Mouse (Mus musculus) kidney, adult 2 months (tissue): ENCODE measurements around the gene Olfr1065. TPM values are rescaled to one million over a fixed set of nuclear protein-coding genes. Genes with fewer than 3 reads are reported as not detected.

Source experiments
- DNase-seq: peaks from one replicate; pipeline ENCODE4 v3.0.0; 2021
- H3K27ac ChIP-seq: fragments of 200-500 bp; 2 replicates; pipeline ENCODE4 v1.5.1; 2012; ENCODE audit warnings: low read depth, low read length, control low read depth, inconsistent platforms; ENCODE audit not compliant: insufficient read depth
- H3K27me3 ChIP-seq: fragments of 200-500 bp; replicated peaks from 2 replicates; pipeline ENCODE4 v1.6.1; 2012; ENCODE audit warnings: mild to moderate bottlenecking, moderate library complexity, low read length, inconsistent platforms; ENCODE audit not compliant: control insufficient read depth, insufficient read depth
- H3K36me3 ChIP-seq: fragments of 200-500 bp; 2 replicates; pipeline ENCODE4 v1.6.1; 2012; ENCODE audit warnings: mild to moderate bottlenecking, moderate library complexity, low read length, inconsistent platforms; ENCODE audit not compliant: control insufficient read depth, insufficient read depth
- H3K4me1 ChIP-seq: fragments of 200-500 bp; 2 replicates; pipeline ENCODE4 v1.6.1; 2011; ENCODE audit warnings: low read length; ENCODE audit not compliant: control insufficient read depth, insufficient read depth
- H3K4me3 ChIP-seq: fragments of 200-500 bp; 2 replicates; pipeline ENCODE4 v1.5.1; 2011; ENCODE audit warnings: mild to moderate bottlenecking, low read depth, low read length, control low read depth; ENCODE audit not compliant: insufficient read depth
- CTCF ChIP-seq: fragments of 200-500 bp; conservative IDR thresholded peaks from 2 replicates; pipeline ENCODE4 v1.5.1; 2011; ENCODE audit warnings: low read depth, mild to moderate bottlenecking, control low read depth, low read length, moderate library complexity, mixed read lengths; ENCODE audit not compliant: insufficient read depth, insufficient read length
- POLR2A ChIP-seq: fragments of 200-500 bp; IDR thresholded peaks from one replicate; pipeline ENCODE4 v1.6.1; 2011; ENCODE audit warnings: low read depth, low read length, control low read depth
- WGBS: fragments of 180-500 bp; shearing (Covaris S2); methylation state at CpG from one replicate; pipeline ENCODE4 v1.1.7; 2018; 5-methylcytosine and 5-hydroxymethylcytosine counted together
- polyA plus RNA-seq: library from polyadenylated mRNA; depleted of rRNA; stranded (reverse); fragments of >200 nt; gene quantifications from 2 replicates; pipeline ENCODE4 v1.2.3, GENCODE M21; 2012; rRNA removed

The Olfr1065 gene
- polyA plus RNA-seq, 1 experiment: not detected

DNA sequence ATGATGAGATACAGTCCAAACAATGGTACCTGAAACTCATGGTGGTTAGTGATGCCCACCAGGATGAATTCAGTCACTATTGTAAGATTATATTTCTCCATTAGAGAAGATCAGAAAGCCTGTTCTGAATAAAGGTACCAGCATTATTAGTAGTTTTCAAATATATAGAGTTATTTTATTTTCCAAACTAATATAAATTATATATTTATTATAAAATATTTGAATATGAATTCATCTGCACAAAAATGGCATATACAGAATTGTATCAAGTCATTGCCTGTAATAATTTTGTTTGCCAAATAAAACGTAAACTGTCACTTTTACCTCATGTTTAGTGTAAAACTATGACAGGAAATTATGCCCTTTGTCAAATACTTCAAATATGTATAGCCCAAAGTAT lies 36.4 kb downstream of the Olfr1065 start, which contains the start of gene Olfr1061:
Olfr1061 (minus strand) TSS at position 101 of the 400 bp plus-strand sequence.
- no peak within 1 kb of the TSS for H3K4me3 ChIP-seq
- no peak for DNase-seq
- no peaks in the 10 kb centered on the region for H3K4me1 ChIP-seq
- no peaks in the 10 kb centered on the region for H3K36me3 ChIP-seq
- no peaks in the 10 kb centered on the region for H3K27me3 ChIP-seq
- TF ChIP-seq CTCF: no peak
- no peak for TF ChIP-seq POLR2A
- WGBS: 74% methylated on average over 1 of the region's 1 CpGs
- no peak within 1 kb of the TSS for H3K27ac ChIP-seq

DNA sequence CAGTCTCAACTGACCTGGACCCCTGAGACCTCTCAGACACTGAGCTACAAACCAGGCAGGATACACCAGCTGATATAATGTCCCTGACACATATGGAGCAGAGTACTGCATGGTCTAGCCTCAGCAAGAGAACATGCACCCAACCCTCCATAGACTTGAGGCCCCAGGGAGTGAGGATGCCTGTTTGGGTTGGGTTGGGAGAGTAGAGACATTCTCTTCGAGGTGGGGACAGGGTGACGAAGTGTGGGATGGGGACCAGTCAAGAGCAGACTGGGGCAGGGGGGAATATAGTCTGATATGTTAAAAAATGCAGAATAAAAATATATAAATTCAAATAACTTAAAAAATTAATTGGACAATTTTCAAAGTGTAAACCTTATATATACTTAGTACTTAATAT lies 55.3 kb downstream of the Olfr1065 start:
- no peak for TF ChIP-seq CTCF
- no peak for TF ChIP-seq POLR2A
- Histone ChIP-seq H3K27me3 (no peaks in the 10 kb centered on the region), H3K27ac (no peak overlapping the region), H3K4me3 (no peak overlapping the region), H3K4me1 (no peaks in the 10 kb centered on the region), H3K36me3 (no peaks in the 10 kb centered on the region)
- whole genome bisulfite sequencing: 69% methylated on average over 2 of the region's 2 CpGs
- DNase-seq: no peak

Other genes starting within 250 kb of the Olfr1065 start
- gene Olfr1045, start 247.6 kb downstream of the Olfr1065 start, polyA plus RNA-seq: not detected in 2 replicates
- not detected in 2 replicates for gene Olfr1046, start 231.3 kb downstream of the Olfr1065 start, polyA plus RNA-seq
- gene Olfr1047, start 219.2 kb downstream of the Olfr1065 start, polyA plus RNA-seq: not detected in 2 replicates
- not detected in 2 replicates for gene Olfr1048, start 210.3 kb downstream of the Olfr1065 start, polyA plus RNA-seq
- gene Olfr1049, start 192.3 kb downstream of the Olfr1065 start, polyA plus RNA-seq: not detected in 2 replicates
- gene Olfr1051, start 171.5 kb downstream of the Olfr1065 start, polyA plus RNA-seq: not detected in 2 replicates
- gene Olfr1052, start 158.1 kb downstream of the Olfr1065 start, polyA plus RNA-seq: not detected in 2 replicates
- gene Olfr1053, start 135.3 kb downstream of the Olfr1065 start, polyA plus RNA-seq: not detected in 2 replicates
- gene Olfr1054, start 115.2 kb downstream of the Olfr1065 start, polyA plus RNA-seq: not detected in 2 replicates
- gene Olfr1055, start 100.3 kb downstream of the Olfr1065 start, polyA plus RNA-seq: not detected in 2 replicates
- gene Olfr1056, start 88.1 kb downstream of the Olfr1065 start, polyA plus RNA-seq: not detected in 2 replicates
- gene Olfr1057, start 72.2 kb downstream of the Olfr1065 start, polyA plus RNA-seq: not detected in 2 replicates
- gene Olfr1058, start 62.0 kb downstream of the Olfr1065 start, polyA plus RNA-seq: not detected in 2 replicates
- not detected in 2 replicates for gene Olfr1061, start 36.5 kb downstream of the Olfr1065 start, polyA plus RNA-seq
- not detected in 2 replicates for gene Olfr1062, start 23.8 kb downstream of the Olfr1065 start, polyA plus RNA-seq
- not detected in 2 replicates for gene Olfr1066, start 5.7 kb upstream of the Olfr1065 start, polyA plus RNA-seq
- not detected in 2 replicates for gene Olfr228, start 36.8 kb upstream of the Olfr1065 start, polyA plus RNA-seq
- gene Olfr1076, start 57.9 kb upstream of the Olfr1065 start, polyA plus RNA-seq: not detected in 2 replicates
- gene Olfr1079, start 91.9 kb upstream of the Olfr1065 start, polyA plus RNA-seq: not detected in 2 replicates
- gene Olfr1080, start 107.6 kb upstream of the Olfr1065 start, polyA plus RNA-seq: not detected in 2 replicates
- gene Olfr1082, start 148.4 kb upstream of the Olfr1065 start, polyA plus RNA-seq: not detected in 2 replicates
- gene Olfr1084, start 189.1 kb upstream of the Olfr1065 start, polyA plus RNA-seq: not detected in 2 replicates
- gene Olfr1085, start 211.4 kb upstream of the Olfr1065 start, polyA plus RNA-seq: not detected in 2 replicates
- gene Olfr1086, start 229.5 kb upstream of the Olfr1065 start, polyA plus RNA-seq: not detected in 2 replicates
- gene Olfr1087, start 247.8 kb upstream of the Olfr1065 start, polyA plus RNA-seq: not detected in 2 replicates